Mouse (Mus musculus) adrenal gland, adult 8-10 months (tissue): ENCODE results near the gene Olfr297. TPM values are rescaled to one million over a fixed set of nuclear protein-coding genes. Genes with fewer than 3 reads are reported as not detected.

ENCODE experiments used
- DNase-seq: peaks from one replicate; pipeline ENCODE4 v3.0.0; 2022
- total RNA-seq, 4 experiments: library from RNA; stranded (reverse); gene quantifications; 2 replicates each; pipeline ENCODE4 v1.2.4; 2022

Gene Olfr297
- not detected for total RNA-seq

GRCm38 (mm10) chr7:86519668-86520067, at the start of gene Olfr297:
Gene Olfr297 (plus strand): TSS chr7:86519968.
- DNase-seq: no peak

GRCm38 (mm10) chr7:86492384-86492783, 27.4 kb upstream of the Olfr297 start, which contains the start of gene Olfr298:
Gene Olfr298 (minus strand): TSS chr7:86492484.
- no peak for DNase-seq

Other genes with a start within 250 kb of the Olfr297 start
- gene Olfr310, start 242.8 kb upstream of the Olfr297 start, total RNA-seq: not detected
- gene Olfr309, start 206.3 kb upstream of the Olfr297 start, total RNA-seq: not detected
- gene Olfr308, start 194.3 kb upstream of the Olfr297 start, total RNA-seq: not detected
- not detected for gene Olfr307, start 182.4 kb upstream of the Olfr297 start, total RNA-seq
- not detected for gene Olfr305, start 153.0 kb upstream of the Olfr297 start, total RNA-seq
- gene Olfr304, start 133.3 kb upstream of the Olfr297 start, total RNA-seq: not detected
- not detected for gene Olfr303, start 122.2 kb upstream of the Olfr297 start, total RNA-seq
- not detected for gene Olfr301, start 116.1 kb upstream of the Olfr297 start, total RNA-seq
- not detected for gene Olfr299, start 60.0 kb upstream of the Olfr297 start, total RNA-seq
- not detected for gene Olfr298, start 27.5 kb upstream of the Olfr297 start, total RNA-seq
- not detected for gene Olfr295, start 63.9 kb downstream of the Olfr297 start, total RNA-seq
- gene Olfr294, start 96.7 kb downstream of the Olfr297 start, total RNA-seq: not detected
- gene Olfr293, start 129.1 kb downstream of the Olfr297 start, total RNA-seq: not detected
- gene Olfr292, start 168.4 kb downstream of the Olfr297 start, total RNA-seq: not detected